Mouse (Mus musculus) frontal cortex, postnatal 25 days (tissue): Measurements from ENCODE around the gene Olfr773.
"Not testable (repeated sequence)": the region's sequence is repeated elsewhere in the genome, so short reads cannot be mapped to it uniquely, and the experiment has no call there.

Experiments
- DNase-seq, 2 experiments: peaks; one replicate each; pipeline ENCODE4 v3.0.0; 2022; ENCODE audit warnings: low spot score in 2 of 2

Gene Olfr773

DNA sequence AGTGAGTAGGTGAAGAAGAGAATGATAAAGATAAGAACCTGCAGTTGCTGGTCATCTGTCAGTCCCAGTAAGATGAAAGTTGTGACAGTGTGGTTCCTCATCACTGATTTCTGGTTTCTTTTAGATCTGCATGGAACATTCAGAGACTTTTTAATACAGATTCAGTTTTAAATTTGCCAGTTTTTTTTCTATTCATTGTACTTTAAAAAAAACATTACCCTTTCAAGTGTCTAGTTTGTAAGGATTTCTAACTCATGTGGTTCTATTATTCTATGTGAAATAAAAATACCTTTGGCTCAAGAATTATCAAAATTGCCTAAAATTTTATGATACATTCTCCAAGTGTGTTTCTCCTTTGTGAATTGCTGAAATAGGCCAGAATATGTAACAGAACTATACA lies at the start of gene Olfr773:
Gene Olfr773, minus strand, starts transcription at position 101 of the 400 bp plus-strand sequence.
- DNase-seq: not testable (repeated sequence)

DNA sequence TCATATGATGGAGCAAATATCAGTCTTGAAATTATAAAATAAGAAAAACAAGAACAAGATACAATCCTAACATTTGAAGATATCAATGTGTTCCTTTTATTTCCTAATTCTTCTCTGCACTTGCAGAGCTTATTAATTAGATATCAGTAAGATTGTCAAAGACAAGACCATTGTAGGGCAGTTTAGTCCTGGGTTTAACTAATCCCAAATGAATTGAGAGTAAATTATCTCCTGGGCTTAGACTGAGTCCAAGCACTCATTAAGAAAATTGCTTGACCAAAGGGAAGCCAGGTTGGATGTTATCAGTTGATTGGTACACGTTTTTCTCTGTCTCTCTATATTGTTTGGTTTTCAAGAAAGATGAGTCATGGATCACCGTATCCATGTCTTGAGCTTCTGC lies 48.7 kb upstream of the Olfr773 start, which contains the start of gene Olfr774:
Gene Olfr774, plus strand, starts transcription at position 301 of the 400 bp plus-strand sequence.
- DNase-seq: no peak

DNA sequence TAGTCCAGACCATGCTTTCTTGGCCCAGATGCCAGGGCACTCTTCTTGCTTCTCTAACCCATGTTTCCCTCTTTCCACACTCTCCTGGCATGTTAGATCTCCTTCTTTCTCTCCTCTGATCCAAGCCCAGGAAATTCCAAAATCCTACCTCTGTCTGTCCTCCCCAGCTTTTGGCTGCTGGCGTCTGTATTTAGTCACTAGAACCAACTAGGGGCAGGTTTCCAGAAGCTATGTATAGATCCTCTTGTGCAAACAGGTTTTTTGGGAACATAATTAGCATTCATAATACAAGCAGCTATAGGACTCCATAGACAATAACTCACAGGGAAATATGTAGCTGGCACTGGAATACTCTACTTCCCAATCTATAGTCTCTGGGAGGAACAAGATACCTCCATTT lies 43.5 kb upstream of the Olfr773 start:
- no peak for DNase-seq

DNA sequence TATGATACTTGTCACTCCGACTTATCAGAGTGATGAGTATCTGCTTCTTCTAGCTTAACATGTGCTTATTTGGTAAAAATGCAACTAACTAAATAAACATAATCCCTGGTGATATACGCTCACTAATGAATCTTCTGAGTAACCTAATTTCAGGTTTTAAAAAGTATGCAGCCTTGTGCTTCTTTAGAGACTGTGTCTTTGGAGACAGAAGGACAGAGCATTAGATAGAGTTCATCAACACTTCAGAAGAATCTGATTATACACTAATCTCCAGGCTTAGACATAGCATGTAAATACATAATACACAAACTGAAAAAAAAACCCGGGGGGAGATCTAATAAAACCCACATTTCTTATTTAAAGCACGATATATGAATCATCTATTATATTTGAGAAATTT lies 9.4 kb downstream of the Olfr773 start, which contains the start of gene Olfr772:
Gene Olfr772, minus strand, starts transcription at position 101 of the 400 bp plus-strand sequence.
- DNase-seq: not testable (repeated sequence)

DNA sequence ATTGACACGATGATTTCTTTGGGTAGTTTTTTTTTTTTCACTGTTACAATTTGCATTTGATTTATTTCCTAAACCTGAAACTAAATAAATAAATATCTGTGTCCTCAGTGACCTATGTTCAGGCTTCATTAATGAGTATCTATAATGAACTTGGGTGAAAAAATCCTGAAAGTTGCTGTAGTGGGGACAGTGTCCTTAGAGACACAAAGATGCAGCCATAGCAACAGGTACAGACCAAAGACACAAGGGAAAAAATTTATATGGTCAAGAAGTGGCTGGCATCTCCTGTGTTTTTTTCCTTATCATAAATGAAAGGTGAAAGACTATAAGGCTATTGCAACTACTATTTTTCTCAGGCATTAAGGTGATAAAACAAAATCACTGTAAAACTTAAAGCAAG lies 22.6 kb downstream of the Olfr773 start, which contains the start of gene Olfr771:
Gene Olfr771, minus strand, starts transcription at position 101 of the 400 bp plus-strand sequence.
- DNase-seq: no peak

DNA sequence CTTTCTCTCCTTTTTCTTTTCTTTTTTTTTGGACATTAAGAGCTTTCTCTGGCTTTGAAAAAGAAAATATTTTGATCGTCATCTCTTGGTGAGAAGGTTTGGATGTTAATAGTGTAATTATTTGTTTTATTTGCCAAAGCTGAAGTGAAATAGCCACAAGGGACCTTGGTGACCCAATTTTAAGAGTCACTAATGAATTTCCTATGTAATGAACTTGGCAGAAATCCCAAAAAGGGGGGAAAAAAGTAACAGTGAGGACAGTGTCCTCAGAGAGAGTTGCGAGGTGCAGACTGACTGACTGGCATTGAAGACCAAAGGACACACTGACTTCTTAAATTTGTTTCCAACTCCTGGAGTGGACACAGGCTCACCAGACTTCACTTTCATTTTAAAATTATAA lies 48.3 kb downstream of the Olfr773 start, which contains the start of gene Olfr770:
Gene Olfr770, minus strand, starts transcription at position 101 of the 400 bp plus-strand sequence.
- DNase-seq: no peak
